Mouse (Mus musculus): ENCODE data around the gene Mpp3. TPM values are rescaled to one million over a fixed set of nuclear protein-coding genes. Genes with fewer than 3 reads are reported as not detected.

The Mpp3 gene
- total RNA-seq (2023): not detected

GRCm38 (mm10) chr11:102028087-102028816 is at the start of gene Mpp3:
Gene Mpp3, minus strand, starts transcription at chr11:102028461.

GRCm38 (mm10) chr11:102041350-102041949 is 13.2 kb upstream of the Mpp3 start, which contains the start of gene Cd300lg:
Gene Cd300lg, plus strand, starts transcription at chr11:102041509.

GRCm38 (mm10) chr11:101986913-101987312 is 41.3 kb downstream of the Mpp3 start, which contains the start of gene Dusp3:
Gene Dusp3, minus strand, starts transcription at chr11:101987013.

GRCm38 (mm10) chr11:101984054-101985025 is 43.9 kb downstream of the Mpp3 start, which contains the start of gene Cfap97d1:
Gene Cfap97d1, plus strand, starts transcription at chr11:101984279.

GRCm38 (mm10) chr11:101966965-101967614 is 61.2 kb downstream of the Mpp3 start, which contains the start of gene Sost:
Gene Sost, minus strand, starts transcription at chr11:101967015.

Other genes starting within 250 kb of the Mpp3 start
- not detected for gene Etv4, start 243.1 kb downstream of the Mpp3 start, total RNA-seq (2023)
- gene Meox1, start 134.1 kb downstream of the Mpp3 start, total RNA-seq (2023): 0.27 TPM
- not detected for gene Sost, start 61.4 kb downstream of the Mpp3 start, total RNA-seq (2023)
- gene Cfap97d1, start 44.2 kb downstream of the Mpp3 start, total RNA-seq (2023): not detected
- 2.3 TPM for gene Dusp3, start 41.4 kb downstream of the Mpp3 start, total RNA-seq (2023)
- gene Cd300lg, start 13.0 kb upstream of the Mpp3 start, total RNA-seq (2023): not detected
- gene Mpp2, start 60.1 kb upstream of the Mpp3 start, total RNA-seq (2023): 2.8 TPM
- not detected for gene Ppy, start 72.9 kb upstream of the Mpp3 start, total RNA-seq (2023)
- gene Pyy, start 79.4 kb upstream of the Mpp3 start, total RNA-seq (2023): not detected
- not detected for gene Nags, start 117.1 kb upstream of the Mpp3 start, total RNA-seq (2023)
- gene Tmem101, start 127.9 kb upstream of the Mpp3 start, total RNA-seq (2023): 11.1 TPM
- 48.7 TPM for gene Lsm12, start 156.8 kb upstream of the Mpp3 start, total RNA-seq (2023)
- 29.7 TPM for gene G6pc3, start 161.2 kb upstream of the Mpp3 start, total RNA-seq (2023)
- gene Hdac5, start 201.7 kb upstream of the Mpp3 start, total RNA-seq (2023): 147 TPM
- gene BC030867, start 220.4 kb upstream of the Mpp3 start, total RNA-seq (2023): not detected
- not detected for gene Asb16, start 240.3 kb upstream of the Mpp3 start, total RNA-seq (2023)